Mouse (Mus musculus) kidney, embryonic 14.5 days (tissue): Measurements from ENCODE around the gene Syne1. TPM values are rescaled to one million over a fixed set of nuclear protein-coding genes. Genes with fewer than 3 reads are reported as not detected.

Experiments
- ATAC-seq: fragments of 200-750 bp; cut with Nextera tagmentation; 2 replicates; pipeline ENCODE4 v1.8.0; 2017; ENCODE audit warnings: moderate number of reproducible peaks, mild to moderate bottlenecking, moderate TSS enrichment, moderate library complexity; ENCODE audit not compliant: low FRiP score, low TSS enrichment
- H3K27ac ChIP-seq: fragments of 300-500 bp; sonication (generic); 2 replicates; pipeline ENCODE4 v1.5.1; 2014; ENCODE audit warnings: low read depth, mild to moderate bottlenecking, low read length, moderate library complexity, mixed read lengths
- H3K27me3 ChIP-seq: fragments of 300-500 bp; sonication (generic); 2 replicates; pipeline ENCODE4 v1.6.1; 2014; ENCODE audit warnings: mild to moderate bottlenecking, low read length; ENCODE audit not compliant: control insufficient read depth, insufficient read depth
- H3K36me3 ChIP-seq: fragments of 300-500 bp; sonication (generic); 2 replicates; pipeline ENCODE4 v1.6.1; 2014; ENCODE audit warnings: low read length, mixed read lengths; ENCODE audit not compliant: control insufficient read depth, insufficient read depth
- H3K4me1 ChIP-seq: fragments of 300-500 bp; sonication (generic); 2 replicates; pipeline ENCODE4 v1.6.1; 2014; ENCODE audit warnings: low read length, mixed read lengths; ENCODE audit not compliant: control insufficient read depth, insufficient read depth
- H3K4me2 ChIP-seq: fragments of 300-500 bp; sonication (generic); replicated peaks from 2 replicates; pipeline ENCODE4 v1.6.1; 2014; ENCODE audit warnings: low read depth, mild to moderate bottlenecking, low read length
- H3K4me3 ChIP-seq: fragments of 300-500 bp; sonication (generic); 2 replicates; pipeline ENCODE4 v1.5.1; 2014; ENCODE audit warnings: mild to moderate bottlenecking, low read length
- H3K9ac ChIP-seq: fragments of 300-500 bp; sonication (generic); 2 replicates; pipeline ENCODE4 v1.6.1; 2014; ENCODE audit warnings: low read depth, mild to moderate bottlenecking, low read length, moderate library complexity
- H3K9me3 ChIP-seq: fragments of 300-500 bp; sonication (generic); 2 replicates; pipeline ENCODE4 v1.6.1; 2016; ENCODE audit warnings: low read length; ENCODE audit not compliant: control insufficient read depth
- WGBS: fragments of 180-500 bp; shearing (Covaris S2); extraction: QIAGEN DNeasy Blood & Tissue Kit; methylation state at CpG from one replicate; pipeline ENCODE4 v1.1.7; 2014; 5-methylcytosine and 5-hydroxymethylcytosine counted together
- polyA plus RNA-seq: library from polyadenylated mRNA; unstranded; fragments of >200 nt; fragmentation: Nextera tagmentation; extraction: Ambion mirVana; gene quantifications from 2 replicates; pipeline ENCODE4 v1.2.1, GENCODE M21; 2014

Syne1 gene
- polyA plus RNA-seq, 1 experiment from 2014 or later: 5.8 TPM

DNA sequence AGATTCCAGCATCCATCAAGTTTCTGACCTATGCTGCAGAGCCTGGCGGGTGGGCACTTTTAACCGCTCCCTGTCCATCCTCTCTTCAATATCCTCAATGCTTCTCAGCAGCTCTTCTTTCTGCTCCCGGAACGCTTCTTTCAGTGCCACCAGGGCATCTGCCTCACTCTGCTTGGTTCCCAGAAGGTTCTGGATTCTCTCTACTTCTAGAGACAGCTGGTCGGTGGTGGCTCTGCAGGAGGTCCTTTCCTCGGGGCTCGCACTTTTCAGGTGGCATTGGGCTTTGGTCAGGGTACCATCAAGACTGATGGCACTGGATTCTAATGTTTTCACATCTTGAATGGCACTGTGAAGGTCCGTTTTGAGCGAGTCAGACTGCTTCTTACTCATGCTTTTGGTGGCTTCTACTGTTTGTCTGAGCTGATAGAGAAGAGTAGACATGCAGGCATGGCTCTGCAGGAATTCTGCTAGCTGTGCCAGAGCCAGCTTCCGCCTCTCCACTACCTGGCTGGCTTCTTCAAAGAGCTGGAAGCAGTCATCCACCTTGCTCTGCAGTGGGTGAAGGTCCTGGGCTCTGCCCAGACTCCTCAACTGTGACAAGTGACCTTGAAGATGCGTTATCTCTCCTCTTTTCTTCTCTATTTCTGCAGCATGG, 227.4 kb downstream of the Syne1 start:
- Histone ChIP-seq H3K27ac (no peak overlapping the region), H3K4me1 (no peaks in the 10 kb centered on the region), H3K9ac (no peak overlapping the region), H3K4me3 (no peak overlapping the region), H3K4me2 (no peak overlapping the region), H3K27me3 (no peaks in the 10 kb centered on the region), H3K9me3 (no peaks in the 10 kb centered on the region), H3K36me3 (no peaks in the 10 kb centered on the region)
- ATAC-seq: no peak
- WGBS: 88% methylated on average over 11 of the region's 11 CpGs

DNA sequence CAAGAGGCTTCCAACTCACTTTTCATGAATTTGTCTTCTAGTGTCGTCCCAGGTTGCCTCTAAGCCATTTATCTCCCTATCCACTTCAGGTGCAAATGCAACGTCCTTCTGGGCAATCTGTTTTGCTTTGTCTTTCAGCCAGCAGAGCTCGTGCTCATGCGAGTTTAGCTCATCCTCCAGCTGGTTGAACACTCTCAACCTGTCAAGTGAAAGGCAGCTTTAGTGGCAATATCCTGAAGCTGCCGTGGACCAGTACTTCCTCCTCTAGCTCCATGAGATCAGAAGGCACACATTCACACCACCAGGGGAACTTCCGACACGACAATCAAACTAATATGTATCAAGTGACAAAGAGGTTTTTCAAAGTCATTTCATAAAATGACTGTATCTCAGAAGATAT, 228.7 kb downstream of the Syne1 start:
- no peak overlapping the region for H3K9ac ChIP-seq
- H3K9me3 ChIP-seq: no peaks in the 10 kb centered on the region
- H3K4me2 ChIP-seq: no peak overlapping the region
- no peaks in the 10 kb centered on the region for H3K4me1 ChIP-seq
- no peak overlapping the region for H3K4me3 ChIP-seq
- no peak for ATAC-seq
- H3K27me3 ChIP-seq: no peaks in the 10 kb centered on the region
- H3K27ac ChIP-seq: no peak overlapping the region
- H3K36me3 ChIP-seq: no peaks in the 10 kb centered on the region
- WGBS: 16% methylated on average over 7 of the region's 7 CpGs

DNA sequence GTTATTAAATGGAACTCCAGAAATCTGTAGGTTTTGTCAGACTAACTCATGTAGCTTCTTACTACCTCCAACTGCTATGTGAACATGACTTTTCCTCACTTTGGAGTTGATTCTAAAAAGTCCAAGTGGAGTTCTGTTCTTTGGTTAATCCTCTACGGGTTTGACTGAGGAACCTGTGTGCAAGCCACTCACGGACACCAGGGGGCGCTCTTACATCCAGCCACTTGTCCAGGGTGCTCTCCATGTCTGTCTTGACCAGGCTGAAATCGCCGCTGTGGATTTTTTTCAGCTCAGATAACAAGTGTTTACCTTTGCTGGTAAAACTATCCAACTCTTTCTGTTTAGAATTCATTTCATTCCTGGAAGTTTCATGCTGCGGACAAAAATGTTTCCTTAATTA, 233.7 kb downstream of the Syne1 start:
- ATAC-seq: peak; percentile 69; the same call in 1 of the 2 replicates
- Histone ChIP-seq H3K4me1 (no peaks in the 10 kb centered on the region), H3K9ac (no peak overlapping the region), H3K4me3 (no peak overlapping the region), H3K4me2 (no peak overlapping the region), H3K27me3 (no peaks in the 10 kb centered on the region), H3K27ac (no peak overlapping the region), H3K36me3 (no peaks in the 10 kb centered on the region), H3K9me3 (no peaks in the 10 kb centered on the region)
- 18% methylated on average over 6 of the region's 6 CpGs for WGBS

DNA sequence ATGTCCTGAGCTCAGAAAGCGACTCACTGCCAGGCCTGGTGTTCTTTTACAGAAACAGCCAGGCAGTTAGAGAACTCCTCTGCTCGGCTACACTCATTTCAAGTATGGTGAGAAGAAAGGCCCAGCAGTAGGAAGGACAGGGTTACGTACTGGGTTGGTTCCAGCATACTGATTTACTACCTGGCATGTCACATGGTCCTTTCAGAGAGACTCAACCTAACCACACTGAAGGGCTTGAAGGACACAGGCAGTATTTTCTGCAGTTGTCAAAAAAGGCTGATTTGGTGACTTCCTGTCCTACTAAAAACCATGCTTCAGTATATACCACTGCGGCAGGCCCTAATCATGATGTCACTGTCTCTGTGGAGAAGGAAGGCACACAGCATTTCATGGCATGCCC, 238.8 kb downstream of the Syne1 start:
- no peak overlapping the region for H3K27ac ChIP-seq
- no peak overlapping the region for H3K4me2 ChIP-seq
- no peaks in the 10 kb centered on the region for H3K9me3 ChIP-seq
- H3K9ac ChIP-seq: no peak overlapping the region
- 61% methylated on average over 4 of the region's 4 CpGs for WGBS
- no peak for ATAC-seq
- no peaks in the 10 kb centered on the region for H3K27me3 ChIP-seq
- no peaks in the 10 kb centered on the region for H3K4me1 ChIP-seq
- no peaks in the 10 kb centered on the region for H3K36me3 ChIP-seq
- no peak overlapping the region for H3K4me3 ChIP-seq

DNA sequence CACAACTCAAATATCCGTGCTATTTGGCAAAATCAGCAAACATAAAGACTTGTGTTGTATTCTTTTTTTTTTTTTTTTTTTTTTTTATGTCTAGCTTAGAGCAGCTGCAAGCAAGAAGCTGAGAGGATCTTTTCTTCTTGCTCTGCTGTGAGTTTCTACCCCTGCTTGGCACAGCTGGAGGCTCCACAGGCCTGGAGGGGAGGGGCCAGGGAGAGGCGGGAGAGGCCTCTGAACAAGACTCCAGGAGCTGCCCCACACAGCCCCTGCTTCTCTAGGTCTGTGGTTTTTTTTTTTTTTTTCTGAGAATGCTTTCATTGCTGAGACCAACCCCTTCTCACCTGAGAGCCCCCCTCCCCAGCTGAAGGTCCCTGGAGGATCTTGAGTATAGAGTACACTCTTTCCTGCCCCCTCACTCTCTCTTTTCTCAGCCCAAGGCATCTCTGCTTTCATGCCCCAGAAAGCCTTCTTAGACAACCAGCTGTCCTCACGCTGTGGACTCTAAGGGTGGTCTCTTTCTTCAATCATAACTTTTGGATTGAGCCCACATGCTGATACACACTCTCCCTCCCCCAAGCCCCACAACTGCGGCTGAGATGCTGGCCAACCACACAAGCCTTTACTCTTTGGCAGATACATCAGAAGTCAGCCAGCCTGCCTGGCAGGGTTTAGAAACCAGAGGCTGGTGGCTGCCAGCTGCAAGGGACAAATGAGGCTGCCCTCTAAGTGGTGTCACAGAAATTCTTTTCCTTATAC, 241.1 kb downstream of the Syne1 start:
- WGBS: 41% methylated on average over 4 of the region's 4 CpGs
- H3K9me3 ChIP-seq: no peaks in the 10 kb centered on the region
- H3K4me1 ChIP-seq: no peaks in the 10 kb centered on the region
- no peak overlapping the region for H3K9ac ChIP-seq
- no peaks in the 10 kb centered on the region for H3K27me3 ChIP-seq
- H3K4me2 ChIP-seq: no peak overlapping the region
- H3K27ac ChIP-seq: no peak overlapping the region; the same call in 1 of the 2 replicates
- H3K4me3 ChIP-seq: no peak overlapping the region
- ATAC-seq: no peak
- no peaks in the 10 kb centered on the region for H3K36me3 ChIP-seq

DNA sequence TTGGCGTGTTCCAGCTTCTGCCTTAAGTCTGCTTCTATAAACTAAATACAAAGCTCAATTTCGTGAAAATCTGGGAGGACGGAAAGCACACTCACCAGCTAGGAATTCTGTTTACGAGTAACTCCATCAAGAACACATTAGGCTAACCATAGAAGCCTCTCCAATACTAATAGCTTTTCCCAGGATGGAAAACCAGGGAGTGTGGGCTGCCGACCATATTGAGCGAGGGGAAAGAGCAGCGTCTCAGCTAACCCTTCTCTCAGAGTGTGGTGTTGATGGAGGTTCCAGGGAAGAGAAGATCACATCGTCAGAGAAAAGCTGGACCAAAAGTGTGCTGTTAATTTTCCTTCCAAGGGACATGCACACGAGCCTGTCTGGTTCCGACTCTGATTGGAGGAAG, 241.9 kb downstream of the Syne1 start:
- no peak overlapping the region for H3K9ac ChIP-seq
- H3K36me3 ChIP-seq: no peaks in the 10 kb centered on the region
- H3K4me3 ChIP-seq: no peak overlapping the region
- H3K4me1 ChIP-seq: no peaks in the 10 kb centered on the region
- H3K27ac ChIP-seq: no peak overlapping the region
- WGBS: 63% methylated on average over 10 of the region's 10 CpGs
- no peak for ATAC-seq
- no peaks in the 10 kb centered on the region for H3K9me3 ChIP-seq
- H3K4me2 ChIP-seq: no peak overlapping the region
- no peaks in the 10 kb centered on the region for H3K27me3 ChIP-seq

DNA sequence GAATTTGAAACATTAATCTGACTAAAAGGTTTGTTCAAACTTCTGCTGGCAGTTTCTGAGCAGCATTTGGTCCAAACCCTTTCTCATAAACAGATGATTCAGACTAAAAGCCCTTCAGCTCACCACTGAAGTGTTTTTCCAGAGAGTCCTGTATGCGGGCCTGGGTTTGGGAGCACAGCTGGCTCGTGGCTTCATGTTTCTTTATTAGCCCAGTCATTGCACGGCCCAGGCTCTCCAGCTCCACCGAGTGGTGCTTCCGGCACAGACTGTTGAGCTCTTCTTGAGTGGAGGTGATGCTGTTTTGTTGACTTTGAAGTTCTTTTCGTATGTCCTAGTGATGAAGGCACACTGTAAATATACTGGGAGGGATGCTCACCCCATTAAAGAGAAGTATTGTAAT, 245.7 kb downstream of the Syne1 start:
- no peak overlapping the region for H3K4me3 ChIP-seq
- 22% methylated on average over 6 of the region's 6 CpGs for WGBS
- no peak overlapping the region for H3K4me2 ChIP-seq
- no peaks in the 10 kb centered on the region for H3K36me3 ChIP-seq
- H3K27ac ChIP-seq: no peak overlapping the region
- no peaks in the 10 kb centered on the region for H3K27me3 ChIP-seq
- no peaks in the 10 kb centered on the region for H3K4me1 ChIP-seq
- H3K9ac ChIP-seq: no peak overlapping the region
- H3K9me3 ChIP-seq: no peaks in the 10 kb centered on the region
- peak; percentile 64; the same call in 1 of the 2 replicates for ATAC-seq

DNA sequence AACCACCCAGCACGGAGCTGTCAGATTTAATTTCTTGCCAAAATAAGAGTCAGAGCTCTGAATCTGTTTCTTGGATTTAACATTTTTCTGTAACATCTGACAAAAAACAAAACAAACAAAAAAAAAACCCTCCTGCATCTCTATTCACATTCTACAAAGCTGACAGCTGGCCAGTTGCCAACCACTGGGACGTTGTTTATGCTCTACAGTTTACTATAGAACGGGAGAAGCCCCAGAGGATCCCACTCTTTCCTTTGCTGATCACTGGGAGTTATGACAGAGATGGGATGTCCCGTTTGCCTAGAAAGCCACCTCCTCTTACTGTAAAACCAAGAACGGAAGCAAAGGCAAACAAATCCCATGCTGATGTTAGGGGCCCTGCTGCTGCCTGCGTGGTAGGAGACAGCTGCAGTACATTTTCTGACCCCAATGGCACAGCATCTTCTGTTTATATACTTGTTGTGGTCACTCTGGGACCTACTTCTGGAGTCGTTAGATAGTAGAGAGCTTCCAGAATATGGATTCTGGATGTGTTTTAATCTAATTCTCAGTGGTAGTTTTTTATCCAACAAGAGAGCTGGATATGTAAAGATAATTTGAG, 255.9 kb downstream of the Syne1 start:
- peak; percentile 35; the same call in 1 of the 2 replicates for ATAC-seq
- Histone ChIP-seq H3K27ac (no peak overlapping the region; the same call in 1 of the 2 replicates), H3K9ac (no peak overlapping the region), H3K4me1 (no peaks in the 10 kb centered on the region), H3K4me3 (no peak overlapping the region), H3K36me3 (no peaks in the 10 kb centered on the region), H3K4me2 (no peak overlapping the region), H3K27me3 (no peaks in the 10 kb centered on the region), H3K9me3 (peaks cover 4% of the 10 kb centered on the region; the same call in 1 of the 2 replicates)
- WGBS: 38% methylated on average over 7 of the region's 7 CpGs

DNA sequence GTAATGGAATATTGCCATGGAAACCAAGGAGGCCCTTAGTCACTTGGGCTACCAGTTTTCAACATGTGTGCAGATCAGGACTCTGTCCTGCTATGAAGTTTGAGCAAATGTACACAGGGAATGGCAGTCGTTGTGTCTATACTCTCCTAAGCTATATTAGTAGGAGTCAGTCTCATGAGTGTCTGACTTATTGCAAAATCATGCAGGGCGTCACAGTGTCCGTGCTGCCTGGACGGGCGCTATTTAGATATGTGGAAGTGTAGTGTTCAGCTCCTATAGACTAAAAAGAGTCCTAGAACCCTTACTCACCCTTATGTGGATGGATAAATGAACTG, 261.7 kb downstream of the Syne1 start:
- H3K27ac ChIP-seq: 0 out of 2 replicates have a peak overlapping the region, but pooled peaks have one; percentile 76
- no peaks in the 10 kb centered on the region for H3K36me3 ChIP-seq
- H3K27me3 ChIP-seq: no peaks in the 10 kb centered on the region
- H3K4me3 ChIP-seq: no peak overlapping the region
- H3K9me3 ChIP-seq: peaks cover 4% of the 10 kb centered on the region; the same call in 1 of the 2 replicates
- no peaks in the 10 kb centered on the region for H3K4me1 ChIP-seq
- H3K4me2 ChIP-seq: no peak overlapping the region
- 87% methylated on average over 5 of the region's 5 CpGs for WGBS
- no peak for ATAC-seq
- H3K9ac ChIP-seq: no peak overlapping the region
